Mouse (Mus musculus): Measurements from ENCODE around the gene Lmo3. TPM values are rescaled to one million over a fixed set of nuclear protein-coding genes. Genes with fewer than 3 reads are reported as not detected.

The Lmo3 gene
- polyA plus RNA-seq, 1 experiment from 2014 or later, result 0.72 TPM

DNA sequence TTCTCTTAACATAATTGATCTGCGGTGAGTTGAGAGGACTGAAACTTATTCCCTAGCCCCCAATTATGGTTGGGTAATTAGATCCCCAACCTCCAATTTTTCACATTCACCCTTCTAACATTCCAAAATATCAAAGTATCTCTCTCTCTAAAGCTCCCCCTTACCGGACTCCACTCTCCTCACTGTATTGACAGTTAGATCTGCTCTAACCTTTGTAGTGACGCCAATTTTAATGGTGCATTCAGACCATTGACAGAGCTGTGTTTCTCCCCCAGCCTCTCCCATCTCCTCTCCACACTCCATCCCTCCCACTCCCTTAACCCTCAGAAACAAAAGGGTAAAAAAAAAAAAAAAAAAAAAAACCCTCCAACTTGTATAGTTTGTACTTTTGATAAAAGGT, 154.9 kb downstream of the Lmo3 start:
- Histone ChIP-seq H3K4me2 (replicated peaks; ENCODE audit: low read depth, low read length) (no peak overlapping the region), H3K27me3 (ENCODE audit: insufficient read depth, low read length) (peaks cover 31% of the 10 kb centered on the region), H3K9me3 (ENCODE audit: low read length) (no peaks in the 10 kb centered on the region), H3K9ac (replicated peaks; ENCODE audit: low read length) (no peak overlapping the region), H3K4me1 (ENCODE audit: insufficient read depth, low read length) (peaks cover 5% of the 10 kb centered on the region), H3K27ac (ENCODE audit: low read length) (no peak overlapping the region), H3K36me3 (ENCODE audit: insufficient read depth, low read length) (no peaks in the 10 kb centered on the region), H3K4me3 (ENCODE audit: low read length) (no peak overlapping the region)
- ATAC-seq (ENCODE audit: low FRiP score, low TSS enrichment), result no peak
- WGBS, result 20% methylated on average over 3 of the region's 3 CpGs

DNA sequence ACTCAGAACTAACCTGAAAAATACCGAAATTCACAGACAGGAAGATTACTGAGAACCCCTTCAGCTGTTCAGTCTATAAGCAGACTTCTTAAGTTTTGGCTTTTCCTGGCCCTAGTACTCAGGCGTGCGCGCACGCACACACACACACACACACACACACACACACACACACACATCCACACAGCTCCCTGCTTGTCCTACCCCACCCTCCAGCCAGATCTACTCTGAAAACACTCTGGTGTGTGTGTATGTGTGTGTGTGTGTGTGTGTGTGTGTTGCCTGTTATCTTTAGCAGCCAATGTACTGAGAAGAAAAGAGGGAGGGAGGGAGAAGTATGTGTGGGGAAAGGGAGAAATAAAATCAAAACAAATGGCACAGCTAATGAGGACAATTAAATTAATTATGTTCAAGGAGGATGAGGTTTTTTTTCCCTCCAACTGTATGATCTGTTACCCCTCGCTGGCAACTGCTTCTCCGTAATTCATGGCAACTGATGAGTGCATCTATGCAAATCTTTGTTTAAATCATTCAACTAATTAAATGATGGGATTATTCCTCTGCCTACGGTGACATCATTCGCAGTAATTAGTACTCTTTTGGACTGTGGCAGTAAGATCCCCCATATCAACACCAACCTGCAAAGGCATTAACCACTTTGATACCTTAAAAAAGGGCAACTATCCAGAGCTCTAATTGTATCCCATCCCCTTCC, 157.1 kb downstream of the Lmo3 start:
- no peak for ATAC-seq (ENCODE audit: low FRiP score, low TSS enrichment)
- no peak overlapping the region for H3K9ac ChIP-seq (replicated peaks; ENCODE audit: low read length)
- peaks cover 44% of the 10 kb centered on the region for H3K27me3 ChIP-seq (ENCODE audit: insufficient read depth, low read length)
- H3K9me3 ChIP-seq (ENCODE audit: low read length), result no peaks in the 10 kb centered on the region
- H3K4me2 ChIP-seq (replicated peaks; ENCODE audit: low read depth, low read length), result no peak overlapping the region
- no peak overlapping the region for H3K4me3 ChIP-seq (ENCODE audit: low read length)
- H3K4me1 ChIP-seq (ENCODE audit: insufficient read depth, low read length), result peaks cover 20% of the 10 kb centered on the region
- 71% methylated on average over 9 of the region's 9 CpGs for WGBS
- H3K36me3 ChIP-seq (ENCODE audit: insufficient read depth, low read length), result no peaks in the 10 kb centered on the region
- no peak overlapping the region for H3K27ac ChIP-seq (ENCODE audit: low read length)

DNA sequence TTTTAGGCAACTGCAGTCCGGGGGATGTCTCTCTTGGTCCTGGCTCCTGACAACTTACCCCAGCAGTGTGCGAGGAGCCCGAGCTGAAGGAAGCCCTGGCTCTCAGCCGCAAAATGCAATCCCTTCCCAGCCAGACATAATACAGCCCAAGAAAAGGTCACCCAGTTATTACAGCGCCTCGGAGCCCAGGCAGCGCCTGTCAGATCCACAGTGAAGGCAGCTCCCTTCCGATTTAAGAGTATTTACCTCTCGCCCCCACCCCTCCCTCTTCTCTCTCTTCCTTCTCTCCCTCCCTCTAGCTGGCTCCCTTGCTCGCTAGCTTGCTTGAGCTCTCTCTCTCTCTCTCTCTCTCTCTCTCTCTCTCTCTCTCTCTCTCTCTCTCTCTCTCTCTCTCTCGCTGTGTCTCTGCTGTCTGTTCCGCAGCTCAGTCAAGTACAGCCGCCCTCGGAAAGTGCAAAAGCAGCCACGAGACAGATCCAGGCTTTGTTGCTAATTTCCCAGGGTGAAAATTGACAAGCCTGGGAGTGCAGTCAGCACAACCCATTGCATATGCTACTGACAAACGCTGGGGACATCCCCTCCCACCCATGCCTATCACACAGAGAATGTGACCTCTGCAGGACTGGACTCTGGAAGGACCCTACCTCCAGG, 159.0 kb downstream of the Lmo3 start:
- under 1% methylated on average over 15 of the region's 16 CpGs for whole genome bisulfite sequencing
- H3K27me3 ChIP-seq (ENCODE audit: insufficient read depth, low read length), result peaks cover 47% of the 10 kb centered on the region

GRCm38 (mm10) chr6:138421931-138422531, 159.7 kb downstream of the Lmo3 start:
- H3K4me2 ChIP-seq (replicated peaks; ENCODE audit: low read depth, low read length), result peak overlapping the region; percentile 64
- H3K4me1 ChIP-seq (ENCODE audit: insufficient read depth, low read length), result peaks cover 20% of the 10 kb centered on the region
- peak overlapping the region; percentile 44 for H3K4me3 ChIP-seq (ENCODE audit: low read length)
- no peaks in the 10 kb centered on the region for H3K36me3 ChIP-seq (ENCODE audit: insufficient read depth, low read length)
- ATAC-seq (ENCODE audit: low FRiP score, low TSS enrichment), result no peak
- H3K9me3 ChIP-seq (ENCODE audit: low read length), result no peaks in the 10 kb centered on the region
- WGBS, result 1% methylated on average over 24 of the region's 24 CpGs
- H3K9ac ChIP-seq (replicated peaks; ENCODE audit: low read length), result no peak overlapping the region; the same call in 1 of the 2 replicates
- no peak overlapping the region for H3K27ac ChIP-seq (ENCODE audit: low read length)
- H3K27me3 ChIP-seq (ENCODE audit: insufficient read depth, low read length), result peaks cover 47% of the 10 kb centered on the region

More for the DNA sequence above, 159.0 kb downstream of the Lmo3 start:
- peak overlapping the region; percentile 64 for H3K4me2 ChIP-seq (replicated peaks; ENCODE audit: low read depth, low read length)
- peak overlapping the region; percentile 44 for H3K4me3 ChIP-seq (ENCODE audit: low read length)
- no peaks in the 10 kb centered on the region for H3K36me3 ChIP-seq (ENCODE audit: insufficient read depth, low read length)
- H3K9me3 ChIP-seq (ENCODE audit: low read length), result no peaks in the 10 kb centered on the region
- ATAC-seq (ENCODE audit: low FRiP score, low TSS enrichment), result peak; percentile 53; the same call in 1 of the 2 replicates
- no peak overlapping the region for H3K9ac ChIP-seq (replicated peaks; ENCODE audit: low read length)
- peaks cover 20% of the 10 kb centered on the region for H3K4me1 ChIP-seq (ENCODE audit: insufficient read depth, low read length)
- no peak overlapping the region for H3K27ac ChIP-seq (ENCODE audit: low read length)

DNA sequence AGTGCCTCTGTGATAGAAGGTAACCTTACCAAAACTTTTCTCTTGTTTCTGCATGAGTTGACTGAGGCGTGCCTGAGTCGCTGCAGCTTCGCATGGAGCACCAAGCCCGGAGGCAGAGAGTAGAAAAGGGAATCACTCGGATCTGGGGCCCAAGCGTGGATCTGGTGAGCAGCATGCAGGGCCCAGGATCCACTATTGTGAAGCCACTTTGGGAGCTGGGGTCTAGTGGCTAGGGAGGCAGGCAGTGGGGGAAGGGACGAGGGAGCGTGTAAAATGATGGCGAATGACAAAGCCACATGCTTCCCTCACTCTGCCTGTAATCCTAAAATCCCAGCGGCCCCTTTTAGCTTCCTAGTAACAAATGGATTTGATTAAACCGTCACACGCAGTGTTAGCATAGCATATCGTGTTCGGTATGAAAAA, 160.6 kb downstream of the Lmo3 start:
- Histone ChIP-seq H3K27me3 (ENCODE audit: insufficient read depth, low read length) (peaks cover 40% of the 10 kb centered on the region), H3K27ac (ENCODE audit: low read length) (no peak overlapping the region), H3K4me3 (ENCODE audit: low read length) (peak overlapping the region; percentile 31), H3K9me3 (ENCODE audit: low read length) (no peaks in the 10 kb centered on the region), H3K4me1 (ENCODE audit: insufficient read depth, low read length) (peaks cover 20% of the 10 kb centered on the region), H3K9ac (replicated peaks; ENCODE audit: low read length) (no peak overlapping the region), H3K4me2 (replicated peaks; ENCODE audit: low read depth, low read length) (peak overlapping the region; percentile 64), H3K36me3 (ENCODE audit: insufficient read depth, low read length) (no peaks in the 10 kb centered on the region)
- 3% methylated on average over 14 of the region's 14 CpGs for WGBS
- ATAC-seq (ENCODE audit: low FRiP score, low TSS enrichment), result peak; percentile 32; the same call in 1 of the 2 replicates

DNA sequence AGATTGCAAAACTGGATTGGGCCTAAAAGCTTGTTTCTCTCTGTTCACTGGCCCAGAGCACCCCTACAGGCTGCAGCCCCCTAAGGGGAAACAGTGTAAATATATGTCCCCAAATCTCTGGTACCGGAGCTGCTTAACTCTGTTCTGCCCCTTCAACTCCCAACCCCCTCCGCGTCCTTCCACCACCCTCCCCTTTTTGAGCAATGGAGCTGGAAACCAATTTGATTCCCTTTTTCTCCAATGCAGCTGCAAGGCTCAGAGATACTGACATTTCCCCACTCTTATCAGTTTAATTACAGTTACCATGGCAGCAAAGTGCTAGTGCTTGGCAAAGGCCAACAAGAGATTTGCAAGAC, 161.3 kb downstream of the Lmo3 start:
- no peak overlapping the region for H3K27ac ChIP-seq (ENCODE audit: low read length)
- H3K9ac ChIP-seq (replicated peaks; ENCODE audit: low read length), result no peak overlapping the region
- WGBS, result 14% methylated on average over 3 of the region's 3 CpGs
- no peaks in the 10 kb centered on the region for H3K36me3 ChIP-seq (ENCODE audit: insufficient read depth, low read length)
- ATAC-seq (ENCODE audit: low FRiP score, low TSS enrichment), result no peak
- H3K4me1 ChIP-seq (ENCODE audit: insufficient read depth, low read length), result peaks cover 20% of the 10 kb centered on the region
- peaks cover 40% of the 10 kb centered on the region for H3K27me3 ChIP-seq (ENCODE audit: insufficient read depth, low read length)
- H3K4me3 ChIP-seq (ENCODE audit: low read length), result no peak overlapping the region
- H3K9me3 ChIP-seq (ENCODE audit: low read length), result no peaks in the 10 kb centered on the region
- peak overlapping the region; percentile 64 for H3K4me2 ChIP-seq (replicated peaks; ENCODE audit: low read depth, low read length)

GRCm38 (mm10) chr6:138419871-138420535, 161.8 kb downstream of the Lmo3 start:
- peaks cover 20% of the 10 kb centered on the region for H3K4me1 ChIP-seq (ENCODE audit: insufficient read depth, low read length)
- no peaks in the 10 kb centered on the region for H3K9me3 ChIP-seq (ENCODE audit: low read length)
- H3K27me3 ChIP-seq (ENCODE audit: insufficient read depth, low read length), result peaks cover 39% of the 10 kb centered on the region
- H3K27ac ChIP-seq (ENCODE audit: low read length), result no peak overlapping the region
- no peak overlapping the region for H3K9ac ChIP-seq (replicated peaks; ENCODE audit: low read length)
- 34% methylated on average over 8 of the region's 8 CpGs for WGBS
- no peak for ATAC-seq (ENCODE audit: low FRiP score, low TSS enrichment)
- no peaks in the 10 kb centered on the region for H3K36me3 ChIP-seq (ENCODE audit: insufficient read depth, low read length)
- H3K4me3 ChIP-seq (ENCODE audit: low read length), result no peak overlapping the region
- peak overlapping the region; percentile 64; the same call in 1 of the 2 replicates for H3K4me2 ChIP-seq (replicated peaks; ENCODE audit: low read depth, low read length)

DNA sequence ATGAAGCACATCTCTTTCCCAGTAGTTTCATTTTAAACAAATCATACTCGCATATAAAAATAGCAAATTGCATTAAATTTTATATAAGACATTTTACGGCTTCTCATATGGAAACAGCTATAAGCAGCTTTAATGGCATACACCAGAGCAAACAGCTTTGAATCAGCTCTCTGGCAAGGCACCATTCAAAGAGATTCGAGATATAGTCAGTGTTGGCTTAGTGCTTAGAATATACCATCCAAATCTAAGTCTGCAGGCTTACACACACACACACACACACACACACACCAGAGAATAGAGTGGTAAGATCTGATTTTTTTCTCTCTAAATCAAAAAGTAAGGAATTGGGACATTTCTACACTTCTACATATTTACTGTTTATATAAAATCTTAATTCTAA, 169.7 kb downstream of the Lmo3 start:
- H3K27ac ChIP-seq (ENCODE audit: low read length), result no peak overlapping the region
- ATAC-seq (ENCODE audit: low FRiP score, low TSS enrichment), result no peak
- no peaks in the 10 kb centered on the region for H3K36me3 ChIP-seq (ENCODE audit: insufficient read depth, low read length)
- no peak overlapping the region for H3K4me2 ChIP-seq (replicated peaks; ENCODE audit: low read depth, low read length)
- H3K4me1 ChIP-seq (ENCODE audit: insufficient read depth, low read length), result no peaks in the 10 kb centered on the region
- H3K9ac ChIP-seq (replicated peaks; ENCODE audit: low read length), result no peak overlapping the region
- no peaks in the 10 kb centered on the region for H3K27me3 ChIP-seq (ENCODE audit: insufficient read depth, low read length)
- H3K4me3 ChIP-seq (ENCODE audit: low read length), result no peak overlapping the region
- WGBS, result 86% methylated on average over 3 of the region's 3 CpGs
- H3K9me3 ChIP-seq (ENCODE audit: low read length), result no peaks in the 10 kb centered on the region

- H3K4me3 ChIP-seq (ENCODE audit: low read length), result no peak overlapping the region
- WGBS, result 70% methylated on average over 6 of the region's 6 CpGs
Measured at GRCm38 (mm10) chr6:138402031-138402430, 179.7 kb downstream of the Lmo3 start.

More at GRCm38 (mm10) chr6:138402031-138402430, 179.7 kb downstream of the Lmo3 start:
- no peak for ATAC-seq (ENCODE audit: low FRiP score, low TSS enrichment)
- no peak overlapping the region for H3K27ac ChIP-seq (ENCODE audit: low read length)
- H3K9ac ChIP-seq (replicated peaks; ENCODE audit: low read length), result no peak overlapping the region
- H3K9me3 ChIP-seq (ENCODE audit: low read length), result no peaks in the 10 kb centered on the region
- no peaks in the 10 kb centered on the region for H3K27me3 ChIP-seq (ENCODE audit: insufficient read depth, low read length)
- no peak overlapping the region for H3K4me2 ChIP-seq (replicated peaks; ENCODE audit: low read depth, low read length)
- no peaks in the 10 kb centered on the region for H3K4me1 ChIP-seq (ENCODE audit: insufficient read depth, low read length)
- no peaks in the 10 kb centered on the region for H3K36me3 ChIP-seq (ENCODE audit: insufficient read depth, low read length)

Measured in kidney, embryonic 16.5 days (tissue).